Mouse (Mus musculus) cerebellum, adult 9-10 months (tissue): ENCODE data around the gene Hexim2.

Source experiments
- DNase-seq: peaks from one replicate; pipeline ENCODE4 v3.0.0; 2022

Gene Hexim2

DNA sequence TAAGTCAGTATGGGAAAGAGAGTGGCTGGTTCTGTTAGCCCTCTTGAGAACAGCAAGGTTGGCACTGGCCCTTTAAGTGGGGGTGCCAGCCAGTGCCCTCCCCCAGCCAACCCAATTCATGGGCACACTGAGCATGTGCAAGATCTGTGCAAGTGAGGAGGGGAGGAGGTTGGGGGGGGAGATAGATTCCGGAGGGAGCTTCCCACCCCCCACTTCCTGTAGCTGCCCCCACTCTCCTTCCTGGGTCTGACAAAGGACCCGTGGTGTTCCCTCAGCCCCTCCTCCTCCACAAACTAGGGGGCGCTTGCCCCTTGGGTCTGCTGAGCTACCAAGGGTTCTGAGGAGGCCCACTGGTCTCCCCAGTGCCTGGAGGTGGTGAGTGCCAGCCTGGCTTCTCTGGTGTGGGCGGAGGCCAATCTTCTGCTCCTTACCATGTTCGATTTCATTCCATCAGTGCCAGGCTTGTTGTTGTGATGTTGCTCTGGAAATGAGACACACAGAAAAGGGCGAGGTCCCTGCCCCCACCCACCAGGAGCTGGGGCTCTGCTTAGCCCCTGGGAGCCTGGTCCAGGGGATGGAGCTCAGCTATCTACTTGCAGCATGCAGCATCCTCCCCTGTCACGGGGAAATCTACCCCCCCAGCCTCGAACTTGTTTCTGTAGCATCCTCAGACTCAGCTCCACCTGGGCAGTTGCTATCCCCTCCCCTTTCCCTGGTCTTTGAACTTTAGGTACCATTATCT lies 10.4 kb downstream of the Hexim2 start:
- DNase-seq, result peak; percentile 95

- no peak for DNase-seq
Observed at GRCm38 (mm10) chr11:103144309-103145285, 12.4 kb downstream of the Hexim2 start.

- no peak for DNase-seq
Observed at GRCm38 (mm10) chr11:103146386-103146785, 14.2 kb downstream of the Hexim2 start.

- no peak for DNase-seq
Observed at GRCm38 (mm10) chr11:103147766-103148165, 15.5 kb downstream of the Hexim2 start.

- DNase-seq, result no peak
Observed at GRCm38 (mm10) chr11:103149771-103150170, 17.5 kb downstream of the Hexim2 start.

DNA sequence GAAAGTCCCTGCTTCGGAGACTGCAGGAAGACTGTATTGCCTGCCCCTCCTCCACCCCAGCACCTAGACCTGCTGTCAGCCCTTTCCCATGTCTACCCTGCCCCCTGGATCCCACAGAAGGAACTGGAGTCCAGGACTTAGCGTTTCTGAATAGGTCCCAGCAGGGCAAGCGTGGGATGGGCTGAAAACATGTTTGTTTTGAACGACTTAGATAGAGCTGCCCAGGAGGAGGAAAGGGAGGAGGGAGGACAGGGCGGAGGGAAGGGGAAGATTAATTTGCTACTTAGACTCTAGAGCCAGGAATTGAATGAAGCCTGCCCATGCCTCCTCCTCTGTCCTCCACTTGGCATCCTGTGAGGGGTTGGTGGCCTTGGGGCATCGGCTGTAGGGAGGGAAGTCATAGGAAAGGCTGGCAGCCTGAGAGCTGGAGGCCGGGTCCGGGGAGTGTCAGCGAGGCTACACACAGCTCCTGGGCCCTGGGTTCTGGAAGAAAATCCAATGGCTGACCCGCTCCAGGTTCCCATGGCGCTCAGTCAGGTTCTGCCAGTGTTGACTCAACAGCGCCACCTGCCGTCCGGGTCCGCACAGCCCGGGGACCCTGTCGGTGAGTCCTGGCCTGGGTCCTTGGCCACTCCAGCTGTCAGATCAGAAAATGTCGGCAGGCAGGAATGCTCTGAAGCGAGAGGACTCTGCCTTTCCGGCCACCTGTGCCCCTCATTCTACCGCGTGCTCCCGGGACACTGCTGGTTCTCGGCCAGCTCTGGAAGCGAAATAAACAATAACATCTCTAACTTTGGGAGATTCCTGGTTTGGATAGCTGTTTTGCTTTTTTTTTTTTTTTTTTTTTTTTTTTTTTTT lies 26.6 kb downstream of the Hexim2 start:
- DNase-seq, result peak; percentile 97

DNA sequence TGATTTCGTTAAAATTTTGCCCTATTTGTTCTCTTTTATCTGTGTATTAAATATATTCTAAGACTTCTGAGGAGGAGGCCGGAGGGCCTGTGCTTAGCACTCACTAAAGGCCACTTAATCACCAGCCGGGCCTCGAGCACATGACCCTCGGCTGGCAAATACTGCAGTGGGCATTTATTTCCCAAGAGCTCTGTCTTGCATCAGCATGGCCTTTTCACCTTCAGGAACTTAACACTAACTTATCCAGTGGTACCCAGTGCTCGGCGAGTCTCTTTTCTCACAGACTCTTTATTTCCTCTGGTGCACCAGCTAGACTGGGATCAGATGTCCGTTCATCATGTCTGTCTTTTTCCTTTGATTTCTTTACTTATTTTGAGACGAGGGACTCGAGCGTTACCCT lies 28.5 kb downstream of the Hexim2 start:
- DNase-seq, result no peak

GRCm38 (mm10) chr11:103161449-103161848 lies 29.2 kb downstream of the Hexim2 start:
- no peak for DNase-seq

GRCm38 (mm10) chr11:103162132-103162531 lies 29.9 kb downstream of the Hexim2 start:
- no peak for DNase-seq

GRCm38 (mm10) chr11:103164391-103164790 lies 32.2 kb downstream of the Hexim2 start:
- DNase-seq, result no peak

DNA sequence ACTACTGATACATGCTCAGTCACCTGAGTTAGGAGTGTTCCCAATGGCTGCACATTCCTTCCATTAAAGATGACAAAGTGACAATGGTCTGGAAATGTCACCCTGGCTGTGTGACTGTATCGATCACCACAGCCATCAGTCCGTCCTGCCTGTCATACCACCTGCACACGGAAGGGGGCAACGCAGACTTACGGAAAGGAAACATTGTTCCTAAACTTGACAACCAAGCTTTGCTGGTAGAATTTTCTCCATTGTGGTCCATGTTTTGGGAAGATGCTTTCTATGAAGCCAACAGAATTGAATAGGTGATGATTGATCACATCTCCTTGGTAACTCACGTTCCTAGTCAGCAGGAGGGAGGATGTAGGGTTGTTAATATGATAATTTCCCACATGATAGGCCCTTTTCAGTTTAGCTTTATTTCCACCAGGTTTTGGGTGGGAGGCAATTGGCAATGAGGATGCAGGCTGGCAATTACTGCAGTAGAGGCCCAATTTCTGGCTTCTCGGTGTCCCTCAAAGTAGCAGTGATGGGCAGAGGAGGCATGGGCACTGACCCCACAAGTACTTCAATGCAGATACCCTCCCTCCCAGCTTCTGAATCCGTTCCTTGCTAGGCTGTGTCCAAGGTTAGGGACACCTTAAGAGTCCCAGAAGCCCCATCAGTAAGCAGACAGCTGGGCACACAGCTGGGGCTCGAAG lies 36.6 kb downstream of the Hexim2 start:
- DNase-seq, result peak; percentile 91

DNA sequence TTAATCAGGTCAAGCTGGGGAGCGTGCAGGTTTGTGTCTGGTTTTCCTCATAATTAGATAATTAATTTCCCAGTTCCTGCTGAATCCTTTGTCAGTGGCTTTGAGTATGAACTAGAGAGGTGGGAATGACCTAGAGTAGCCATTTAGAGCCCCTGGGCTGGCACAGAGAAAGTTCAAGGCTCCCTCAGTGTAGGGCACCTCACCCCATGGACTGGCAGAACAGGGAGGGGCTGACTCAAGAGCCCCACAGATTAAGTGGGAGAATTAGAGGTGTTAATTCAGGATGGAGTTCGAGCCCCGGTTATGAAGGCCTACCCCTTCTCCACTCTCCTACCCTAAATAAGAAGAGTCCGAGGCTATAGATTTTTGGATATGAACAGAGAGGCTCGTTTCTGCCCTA lies 37.4 kb downstream of the Hexim2 start:
- no peak for DNase-seq

- no peak for DNase-seq
Observed at GRCm38 (mm10) chr11:103170111-103170493, 37.9 kb downstream of the Hexim2 start.

GRCm38 (mm10) chr11:103170494-103171285 lies 38.5 kb downstream of the Hexim2 start, which contains the start of gene Fmnl1:
Fmnl1 (plus strand) TSS chr11:103171107.
- DNase-seq, result no peak

DNA sequence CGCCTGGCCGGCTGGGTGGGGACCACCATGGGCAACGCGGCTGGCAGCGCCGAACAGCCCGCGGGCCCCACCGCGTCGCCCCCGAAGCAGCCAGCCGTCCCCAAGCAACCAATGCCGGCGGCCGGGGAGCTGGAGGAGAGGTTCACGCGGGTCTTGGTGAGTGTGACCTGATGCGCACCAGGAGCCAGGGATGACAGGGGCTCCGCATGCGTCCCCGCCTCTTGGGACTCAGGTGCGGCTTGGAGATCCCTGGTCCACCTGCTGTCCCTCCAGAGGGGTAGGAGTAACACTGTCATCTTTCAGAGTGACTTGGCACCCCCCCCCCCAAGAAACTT lies 39.0 kb downstream of the Hexim2 start:
- DNase-seq, result no peak

DNA sequence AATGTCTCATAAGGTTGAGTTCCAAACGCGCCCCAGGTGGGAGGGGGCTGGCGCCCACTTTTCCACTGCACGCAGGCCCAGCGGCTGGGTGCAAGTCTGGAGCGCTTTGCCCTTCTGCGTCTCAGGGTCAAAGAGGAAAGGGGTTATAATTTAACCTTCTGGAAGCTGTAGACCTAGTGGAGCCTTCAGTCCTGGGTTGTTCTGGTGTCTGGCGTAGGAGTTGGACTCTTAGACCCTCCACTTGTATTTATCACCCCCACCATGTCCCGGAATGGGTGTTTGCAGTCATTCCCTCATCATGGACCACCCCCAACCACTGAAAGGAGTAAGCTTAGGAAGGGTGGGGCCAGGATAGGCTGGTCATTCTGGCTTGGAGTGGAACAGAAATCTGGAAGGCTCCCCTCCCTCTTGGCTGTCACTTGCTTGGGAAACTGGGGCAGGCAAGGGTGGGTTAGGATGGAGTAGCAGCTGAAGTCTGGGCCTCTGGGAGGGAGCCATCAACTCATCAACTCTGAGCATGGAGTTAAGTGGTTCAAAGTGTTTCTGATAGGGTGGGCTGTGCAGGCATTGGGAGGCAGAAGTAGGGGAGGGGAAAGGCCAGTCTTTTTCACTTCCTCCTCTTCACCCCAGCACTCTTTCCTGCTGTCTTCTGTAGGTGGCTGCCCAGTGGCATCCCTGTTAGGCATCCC lies 39.6 kb downstream of the Hexim2 start:
- no peak for DNase-seq

GRCm38 (mm10) chr11:103172392-103173040 lies 40.3 kb downstream of the Hexim2 start:
- DNase-seq, result no peak

GRCm38 (mm10) chr11:103173041-103173770 lies 41.0 kb downstream of the Hexim2 start:
- no peak for DNase-seq

DNA sequence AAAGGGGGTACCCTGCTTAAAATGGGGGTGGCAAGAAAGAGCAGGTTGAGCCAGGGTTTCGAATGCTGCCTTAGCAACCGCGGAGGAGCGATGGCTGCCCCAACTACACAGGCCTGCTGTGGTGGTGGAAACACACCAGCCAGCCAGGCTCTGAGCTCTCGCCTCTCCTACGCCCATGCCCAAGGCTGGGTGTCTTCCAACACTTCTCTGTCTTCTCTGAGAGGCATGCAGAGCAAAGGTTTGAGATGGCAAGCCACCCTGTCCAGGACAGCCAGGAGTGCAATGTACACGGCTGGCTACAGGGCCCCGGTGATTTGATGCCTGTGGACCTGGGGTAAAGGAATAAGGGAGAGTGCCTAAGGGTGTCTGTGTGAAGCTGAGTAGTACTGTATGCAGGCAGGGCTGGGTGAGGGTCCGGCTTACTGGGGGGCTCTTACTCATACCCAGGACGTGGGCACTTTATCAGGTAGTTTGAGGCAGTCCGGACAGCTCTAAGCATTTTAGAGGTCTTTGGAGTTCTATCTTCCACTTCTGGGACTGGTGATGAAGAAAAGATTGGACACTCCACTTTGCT lies 41.6 kb downstream of the Hexim2 start:
- no peak for DNase-seq
